Mouse (Mus musculus): ENCODE measurements around the gene Nptn.

Nptn gene

GRCm38 (mm10) chr9:58703766-58704165 lies 121.7 kb downstream of the Nptn start:
- no peak for DNase-seq

GRCm38 (mm10) chr9:58706024-58706423 lies 124.0 kb downstream of the Nptn start:
- DNase-seq, result no peak
